Mouse (Mus musculus) cerebellum, postnatal 14 days (tissue): Measurements from ENCODE around the gene Faf1.

Experiments used
- DNase-seq, 2 experiments: peaks; one replicate each; pipeline ENCODE4 v3.0.0; 2021; ENCODE audit warnings: mixed read lengths in 2 of 2

The Faf1 gene

DNA sequence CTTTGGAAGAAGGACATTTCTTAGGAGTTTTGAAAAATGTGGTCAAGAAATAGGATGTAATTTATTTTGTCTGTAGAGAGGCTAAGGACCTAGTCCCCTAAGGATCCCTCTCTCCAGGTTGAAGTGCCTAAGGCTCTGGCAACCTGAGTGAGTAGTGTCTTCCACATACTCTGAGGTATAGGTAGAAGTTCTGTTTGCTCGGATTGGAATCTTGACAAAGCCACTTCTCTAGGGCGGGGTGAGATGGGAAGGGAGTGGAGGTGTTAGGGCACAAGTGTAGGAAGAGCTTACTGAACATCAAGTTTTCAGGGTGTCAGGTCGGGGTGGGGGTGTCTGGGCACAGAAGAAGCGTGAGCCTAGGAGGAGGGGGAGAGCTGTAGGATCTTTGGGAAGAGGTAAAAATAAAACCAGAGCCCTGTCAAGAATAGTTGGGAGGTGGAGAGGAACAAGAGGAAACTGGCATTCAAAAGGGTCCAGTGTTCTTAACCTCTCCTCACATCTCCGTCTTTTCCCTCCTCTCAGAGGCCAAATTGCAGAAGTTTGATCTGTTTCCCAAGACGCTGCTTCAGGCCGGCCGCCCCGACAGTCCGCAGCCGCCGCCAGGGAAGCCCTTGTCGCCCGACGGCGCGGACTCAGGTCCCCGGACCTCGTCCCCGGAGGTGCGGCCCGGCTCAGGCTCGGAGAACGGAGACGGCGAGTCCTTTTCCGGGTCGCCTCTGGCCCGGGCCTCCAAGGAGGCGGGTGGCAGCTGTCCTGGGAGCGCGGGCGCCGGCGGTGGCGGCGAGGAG lies 304.9 kb downstream of the Faf1 start:
- no peak for DNase-seq

DNA sequence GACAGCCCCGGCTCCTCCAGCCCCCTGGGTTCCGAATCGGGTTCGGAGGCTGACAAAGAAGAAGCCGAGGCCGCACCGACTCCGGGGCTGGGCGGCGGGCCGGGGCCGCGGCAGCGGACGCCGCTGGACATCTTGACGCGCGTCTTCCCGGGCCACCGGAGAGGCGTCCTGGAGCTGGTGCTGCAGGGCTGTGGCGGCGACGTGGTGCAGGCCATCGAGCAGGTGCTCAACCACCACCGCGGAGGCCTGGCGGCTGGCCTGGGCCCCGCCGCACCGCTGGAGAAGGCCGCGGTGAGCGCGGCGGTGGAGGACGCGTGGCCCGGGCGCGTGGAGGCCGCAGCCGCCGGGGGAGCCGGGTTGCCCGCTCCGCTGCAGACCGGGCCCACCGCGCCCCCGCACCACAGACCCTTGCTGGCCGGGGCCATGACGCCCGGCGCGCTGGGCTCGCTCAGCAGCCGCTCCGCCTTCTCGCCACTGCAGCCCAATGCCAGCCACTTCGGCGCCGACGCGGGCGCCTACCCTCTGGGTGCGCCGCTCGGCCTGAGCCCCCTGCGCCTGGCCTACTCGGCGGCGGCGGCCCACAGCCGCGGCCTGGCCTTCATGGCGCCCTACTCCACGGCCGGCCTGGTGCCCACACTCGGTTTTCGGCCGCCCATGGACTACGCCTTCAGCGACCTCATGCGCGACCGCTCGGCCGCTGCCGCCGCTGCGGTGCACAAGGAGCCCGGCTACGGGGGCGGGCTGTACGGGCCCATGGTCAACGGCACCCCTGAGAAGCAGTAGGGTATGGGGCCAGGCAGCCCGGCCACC lies 305.7 kb downstream of the Faf1 start:
- peak in 1 of 2 experiments; percentile 31 for DNase-seq

DNA sequence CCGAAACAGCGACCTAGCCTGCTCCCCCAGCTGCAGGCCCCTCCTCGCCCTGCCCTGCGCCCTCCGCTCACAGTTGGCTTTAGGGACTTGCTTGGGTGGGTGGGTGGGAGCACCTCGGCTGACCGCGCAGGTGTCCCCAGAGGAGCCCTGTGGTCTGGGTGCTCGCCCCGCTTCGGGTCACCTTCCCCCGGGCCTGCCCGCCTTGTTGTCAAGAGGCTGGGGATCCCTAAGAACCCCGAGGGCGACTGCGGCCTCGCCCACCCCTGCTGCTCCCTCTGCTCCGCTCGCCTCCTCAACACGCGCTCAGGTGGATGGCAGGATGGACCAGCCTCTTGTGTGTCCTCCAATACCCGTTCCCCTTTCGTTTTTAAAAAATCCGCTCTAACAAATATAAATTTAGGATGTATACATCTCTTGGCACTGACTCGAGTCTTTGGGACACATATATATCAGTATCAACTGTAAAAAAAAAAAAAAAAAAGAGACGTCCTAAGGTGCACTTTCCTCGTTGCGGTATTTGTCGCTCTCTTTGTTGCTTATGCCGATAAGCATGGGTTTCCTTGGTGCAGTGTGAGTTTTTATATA lies 306.4 kb downstream of the Faf1 start:
- no peak for DNase-seq

GRCm38 (mm10) chr4:109983281-109984001 lies 307.1 kb downstream of the Faf1 start:
- DNase-seq = peak in 1 of 2 experiments; percentile 33

GRCm38 (mm10) chr4:109984011-109984411 lies 307.6 kb downstream of the Faf1 start:
- no peak for DNase-seq

DNA sequence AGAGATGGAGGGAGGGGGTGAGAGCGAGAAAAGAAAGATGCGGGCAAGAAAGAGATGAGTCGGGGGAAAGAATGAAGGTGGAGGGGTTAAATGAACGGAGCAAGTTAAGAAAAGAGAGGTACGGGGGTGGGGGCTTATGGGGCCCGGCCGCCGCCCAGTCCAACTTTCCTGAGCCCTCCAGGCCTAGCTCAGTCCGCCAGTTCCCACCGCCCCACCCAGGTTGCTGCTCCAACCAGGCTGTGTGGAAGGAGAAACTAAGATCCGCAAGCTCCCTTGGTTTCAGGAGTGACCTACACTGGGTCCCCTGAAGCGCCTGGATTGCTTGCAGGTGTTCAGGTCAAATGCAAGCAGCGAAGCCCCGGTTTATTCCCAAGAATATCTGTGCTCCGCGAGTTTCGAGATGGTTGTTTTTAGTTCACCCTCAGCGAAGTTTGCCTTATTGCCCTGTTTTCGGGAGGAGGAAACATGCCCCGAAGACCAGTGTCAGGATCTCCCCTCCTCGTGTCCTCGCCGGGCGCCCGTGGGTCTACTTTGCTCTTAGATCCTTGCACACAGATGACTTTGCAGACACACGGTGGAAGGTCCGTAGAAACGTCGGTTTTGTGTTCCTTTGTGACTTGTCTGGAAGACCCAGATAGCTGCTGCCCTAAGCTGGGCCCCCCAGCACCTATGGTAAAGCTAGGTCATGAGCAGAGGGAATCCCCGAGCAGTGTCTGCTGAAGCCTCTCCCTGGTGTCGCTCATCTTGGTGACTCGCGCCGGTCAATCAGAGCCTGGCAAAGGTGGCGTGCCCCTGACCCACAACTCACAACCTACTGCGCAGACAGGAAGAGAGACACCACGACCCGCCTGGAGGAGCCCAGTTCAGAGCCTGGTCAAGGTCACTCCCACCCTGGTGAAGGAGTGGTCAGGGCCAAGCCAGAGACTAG lies 308.4 kb downstream of the Faf1 start:
- no peak for DNase-seq

- no peak for DNase-seq
Observed at GRCm38 (mm10) chr4:109985424-109986172, 309.2 kb downstream of the Faf1 start.

GRCm38 (mm10) chr4:109986301-109986700 lies 309.9 kb downstream of the Faf1 start:
- DNase-seq = no peak

- DNase-seq = no peak
Observed at GRCm38 (mm10) chr4:109986748-109987355, 310.5 kb downstream of the Faf1 start.

GRCm38 (mm10) chr4:109987560-109988362 lies 311.4 kb downstream of the Faf1 start:
- no peak for DNase-seq

- no peak for DNase-seq
Observed at GRCm38 (mm10) chr4:109988411-109988810, 312.0 kb downstream of the Faf1 start.

GRCm38 (mm10) chr4:109989213-109989612 lies 312.8 kb downstream of the Faf1 start:
- no peak for DNase-seq

DNA sequence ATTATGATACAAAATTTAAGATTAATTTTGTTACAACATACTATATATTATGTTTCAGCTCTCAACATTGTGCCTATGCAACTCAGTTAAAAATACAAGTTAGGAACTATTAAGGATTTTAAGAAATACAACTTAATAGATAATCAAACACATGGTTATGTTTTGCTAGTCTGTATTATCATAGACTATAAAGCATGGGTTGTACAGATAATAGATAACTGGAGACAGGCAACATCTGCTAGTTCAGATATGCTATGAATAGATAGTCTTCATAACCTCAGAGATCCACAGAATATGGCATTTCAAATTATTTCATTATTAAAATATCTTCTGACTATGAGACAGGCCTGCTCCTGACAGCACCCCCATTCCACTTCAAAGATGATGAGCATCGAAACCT lies 329.7 kb downstream of the Faf1 start:
- DNase-seq = no peak
